Mouse (Mus musculus) central nervous system, embryonic 18 days (tissue): ENCODE measurements around the gene Tfdp1. TPM values are rescaled to one million over a fixed set of nuclear protein-coding genes. Genes with fewer than 3 reads are reported as not detected.

Experiments
- polyA plus RNA-seq: library from polyadenylated mRNA; depleted of rRNA; stranded (reverse); fragments of >200 nt; gene quantifications from 2 replicates; pipeline ENCODE4 v1.2.3, GENCODE M21; 2012; rRNA removed

The Tfdp1 gene
- 139 and 142 TPM in 2 replicates for polyA plus RNA-seq

DNA sequence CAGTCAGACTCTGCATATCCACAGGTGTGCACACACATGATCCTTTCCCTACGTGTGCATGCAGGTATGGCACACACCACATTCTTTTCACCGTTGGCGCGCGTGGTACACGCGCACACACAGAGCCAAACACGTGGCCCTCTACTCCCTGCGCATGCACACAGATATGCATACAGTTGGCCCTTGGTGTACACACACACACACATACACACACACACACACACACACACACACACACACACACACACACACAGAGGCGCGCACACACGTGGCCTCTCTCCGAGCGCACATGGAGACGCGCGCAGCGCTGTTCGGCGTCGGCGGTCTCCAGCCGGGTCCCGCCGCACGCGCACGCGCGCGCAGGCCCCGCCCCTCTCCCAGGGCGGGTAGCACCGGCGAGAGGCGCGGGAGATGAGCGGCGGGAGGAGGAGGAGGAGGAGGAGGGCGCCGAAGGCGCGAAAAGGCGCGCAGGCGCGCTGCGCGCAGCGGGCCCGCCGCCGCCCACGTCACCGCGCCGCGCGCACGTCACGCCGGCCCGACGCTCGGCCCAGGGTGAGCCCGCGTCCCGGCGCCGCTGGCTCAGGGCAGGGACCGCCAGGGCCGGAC is at the start of gene Tfdp1:
Gene Tfdp1 (plus strand): TSS at position 497 of the 606 bp plus-strand sequence.

DNA sequence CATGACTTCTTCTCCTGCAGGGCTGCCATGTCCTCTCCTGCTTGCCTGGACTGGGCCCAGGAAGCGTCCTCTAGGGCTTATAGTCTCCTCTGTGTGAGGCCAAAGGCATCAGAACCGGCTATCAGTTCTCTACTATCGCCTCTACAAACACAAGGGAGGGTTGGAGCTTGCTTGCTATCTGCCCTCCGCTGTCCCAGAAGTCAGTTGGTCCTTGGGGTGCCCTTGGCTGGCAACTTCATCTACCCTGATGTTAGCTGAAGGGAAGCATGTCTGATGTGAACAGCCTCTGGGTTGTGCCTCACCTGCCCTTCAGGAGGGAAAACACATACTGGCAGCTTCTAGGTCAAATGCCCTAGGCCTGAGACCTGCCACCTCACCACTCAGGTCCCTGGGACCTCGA is 58.2 kb downstream of the Tfdp1 start, which contains the start of gene Atp4b:
Gene Atp4b (minus strand): TSS at position 101 of the 400 bp plus-strand sequence.

DNA sequence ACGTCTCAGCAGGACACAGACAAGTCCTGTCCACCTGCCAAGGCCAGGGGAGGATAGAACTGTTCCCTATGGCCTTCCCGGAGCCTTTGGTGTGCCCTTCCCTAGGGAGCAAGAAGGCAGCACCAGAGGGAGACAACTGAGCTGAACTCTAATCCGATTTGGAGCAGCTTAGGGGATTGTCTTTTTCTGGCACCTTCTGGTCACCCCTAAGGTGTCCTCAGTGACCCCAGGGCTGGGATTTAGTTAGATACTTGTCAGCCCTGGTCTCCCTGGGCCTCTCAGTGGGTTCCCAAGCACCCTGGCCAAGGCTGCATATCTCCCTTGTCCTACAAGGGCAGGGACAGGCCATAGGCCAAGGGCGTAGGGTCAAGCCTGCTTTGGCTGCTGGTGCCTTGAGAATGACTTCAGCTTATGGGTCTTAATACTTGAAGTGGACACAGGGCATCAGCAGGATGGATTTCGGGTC is 66.1 kb downstream of the Tfdp1 start, which contains the start of gene Grk1:
Gene Grk1 (plus strand): TSS at position 416 of the 466 bp plus-strand sequence.

Other genes with a start within 250 kb of the Tfdp1 start
- gene Pcid2, start 233.3 kb upstream of the Tfdp1 start, polyA plus RNA-seq, result 32.4 and 34.2 TPM in 2 replicates
- 53.4 and 60.0 TPM in 2 replicates for gene Cul4a, start 233.1 kb upstream of the Tfdp1 start, polyA plus RNA-seq
- gene Lamp1, start 179.6 kb upstream of the Tfdp1 start, polyA plus RNA-seq, result 300 and 305 TPM in 2 replicates
- 13.8 and 16.2 TPM in 2 replicates for gene Grtp1, start 138.1 kb upstream of the Tfdp1 start, polyA plus RNA-seq
- 0.19 and 1.1 TPM in 2 replicates for gene Adprhl1, start 84.6 kb upstream of the Tfdp1 start, polyA plus RNA-seq
- 46.3 and 48.8 TPM in 2 replicates for gene Dcun1d2, start 50.6 kb upstream of the Tfdp1 start, polyA plus RNA-seq
- 35.2 and 36.1 TPM in 2 replicates for gene Tmco3, start 50.6 kb upstream of the Tfdp1 start, polyA plus RNA-seq
- gene Atp4b, start 58.1 kb downstream of the Tfdp1 start, polyA plus RNA-seq, result not detected in 2 replicates
- 0.03 TPM in 2 replicates for gene Grk1, start 66.3 kb downstream of the Tfdp1 start, polyA plus RNA-seq
- 0.75 and 0.94 TPM in 2 replicates for gene Tmem255b, start 96.4 kb downstream of the Tfdp1 start, polyA plus RNA-seq
- gene Gas6, start 155.7 kb downstream of the Tfdp1 start, polyA plus RNA-seq, result 52.8 and 58.1 TPM in 2 replicates
- 0.08 and 0.17 TPM in 2 replicates for gene 1700029H14Rik, start 223.7 kb downstream of the Tfdp1 start, polyA plus RNA-seq